Mouse (Mus musculus): ENCODE results near the gene Gm11172.
A peak's percentile ranks its signal among the peaks of the same experiment; 100 is the strongest.
"Not testable (repeated sequence)": the region's sequence is repeated elsewhere in the genome, so short reads cannot be mapped to it uniquely, and the experiment has no call there.

Gene Gm11172

DNA sequence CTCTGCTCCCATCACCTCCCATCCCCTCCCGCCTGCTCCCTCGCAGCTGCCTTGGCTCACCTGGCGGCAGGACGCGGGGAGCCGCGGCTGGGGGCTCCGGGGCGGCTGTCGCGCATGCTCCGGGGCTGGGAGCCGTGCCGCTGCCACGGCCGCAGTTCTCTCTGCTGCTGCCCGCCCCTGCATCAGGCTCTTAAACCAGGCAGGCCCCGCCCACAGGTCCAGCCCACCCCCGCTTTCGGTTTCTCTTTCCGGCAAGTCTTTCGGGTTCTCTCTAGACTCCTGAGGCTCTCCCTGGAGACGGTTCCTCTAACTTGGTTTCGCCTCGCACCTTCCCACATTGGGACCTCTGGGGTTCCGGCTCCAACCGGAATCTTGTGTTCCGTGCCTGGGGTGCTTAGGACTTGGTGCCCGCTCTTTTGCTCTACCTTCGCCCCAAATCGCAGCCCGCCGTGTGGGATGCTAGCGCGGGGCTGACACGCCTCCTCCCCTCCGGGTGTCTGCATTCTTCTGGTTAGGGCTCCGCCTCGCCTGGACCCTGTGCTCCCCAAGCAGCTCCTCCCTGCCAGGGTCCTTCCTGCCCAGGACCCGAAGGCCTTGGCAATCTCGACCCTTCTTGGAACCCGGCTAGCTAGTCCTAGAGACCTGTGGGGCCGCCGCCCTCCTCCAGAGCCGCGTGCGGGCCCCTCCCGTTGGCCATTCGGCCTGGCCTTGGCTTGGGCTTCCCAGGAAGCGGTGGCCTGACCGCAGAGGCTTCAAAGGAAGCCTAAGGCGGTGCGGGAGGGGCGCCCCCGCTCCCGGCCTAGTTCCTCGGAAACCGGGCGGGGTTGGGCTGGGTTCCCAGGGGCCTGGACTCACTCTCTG is 27.1 kb upstream of the Gm11172 start, which contains the start of gene Socs1:
Gene Socs1 (minus strand): TSS at position 166 of the 861 bp plus-strand sequence.
- peak; percentile 89 for DNase-seq (ENCODE audit: low spot score)

DNA sequence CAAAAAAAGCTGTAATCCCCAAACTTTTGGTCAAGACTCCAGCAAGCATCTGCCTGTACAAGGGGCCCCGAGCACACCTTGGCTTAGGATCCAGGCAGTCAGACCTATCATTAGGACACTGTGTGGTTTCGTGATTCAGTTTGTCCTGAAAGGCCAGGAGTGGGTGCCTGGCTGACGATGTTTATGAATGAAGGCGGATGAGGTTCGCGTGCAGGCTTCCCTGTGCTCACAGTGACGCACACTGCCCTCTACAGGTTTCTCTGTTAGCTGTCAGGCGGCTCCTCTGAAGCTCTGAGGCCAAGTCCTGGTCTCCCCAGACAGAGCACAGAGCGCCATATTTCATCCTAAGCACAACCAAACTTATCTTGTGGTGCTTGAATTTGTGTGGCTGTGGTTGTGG is 26.4 kb upstream of the Gm11172 start:
- peak; percentile 90 for DNase-seq (ENCODE audit: low spot score)

DNA sequence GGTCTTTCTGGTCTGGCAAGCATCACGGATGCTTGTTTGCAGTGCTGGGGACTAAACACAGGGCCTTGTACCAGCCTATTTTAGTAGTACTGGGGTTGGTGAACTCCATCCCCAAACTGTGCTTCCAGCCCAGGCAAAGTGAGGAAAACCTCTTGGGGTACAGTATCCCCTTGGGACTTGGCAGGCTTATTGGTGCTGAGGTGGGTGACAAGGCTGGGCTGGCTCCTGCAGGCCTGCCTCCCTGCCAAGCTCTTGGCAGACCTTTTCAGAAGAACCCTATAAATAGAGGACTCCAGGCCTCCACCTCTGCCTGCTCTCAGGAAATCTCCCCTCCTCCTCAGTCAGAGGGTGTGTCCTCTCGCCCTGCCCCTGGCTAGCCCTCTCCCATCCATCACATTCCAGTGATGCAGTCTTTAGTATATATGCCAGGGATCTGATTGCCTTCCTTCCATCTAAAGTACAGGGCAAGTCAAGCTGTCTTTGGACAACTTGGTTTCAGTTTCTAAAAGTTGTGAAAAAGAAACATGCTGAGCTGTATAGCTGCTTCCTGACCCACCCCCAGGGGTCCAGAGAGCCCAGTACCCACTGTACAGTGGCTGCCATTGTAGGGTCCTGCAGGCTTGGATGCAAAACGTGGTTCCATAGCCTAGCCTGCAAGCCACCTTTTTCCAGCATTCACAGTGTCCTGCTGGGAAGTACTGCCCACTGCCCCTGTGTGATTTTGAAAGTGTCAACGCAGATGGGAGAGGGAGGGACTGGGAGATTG is 25.8 kb upstream of the Gm11172 start:
- no peak for DNase-seq (ENCODE audit: low spot score)

DNA sequence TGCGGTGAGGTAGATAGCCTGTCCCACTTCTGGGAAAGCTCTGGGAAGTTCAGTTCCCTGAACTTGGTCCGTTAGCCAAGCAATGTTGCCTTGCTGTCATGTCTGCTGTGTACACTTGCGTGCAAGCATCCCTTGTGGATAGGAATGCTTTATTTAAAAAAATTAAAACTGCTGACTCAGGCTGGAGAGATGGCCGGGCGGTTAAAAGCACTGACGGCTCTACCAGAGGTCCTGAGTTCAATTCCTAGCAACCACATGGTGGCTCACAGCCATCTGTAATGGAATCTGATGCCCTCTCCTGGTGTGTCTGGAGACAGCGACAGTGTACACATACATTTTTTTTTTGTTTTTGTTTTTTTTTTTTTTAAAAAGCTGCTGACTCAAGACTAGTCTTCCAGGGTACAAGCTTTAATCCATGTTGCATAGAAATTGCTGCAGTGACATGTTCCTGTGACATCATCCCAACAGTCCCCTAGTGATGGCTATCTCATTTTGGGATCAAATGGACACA is 25.1 kb upstream of the Gm11172 start:
- no peak for DNase-seq (ENCODE audit: low spot score)

DNA sequence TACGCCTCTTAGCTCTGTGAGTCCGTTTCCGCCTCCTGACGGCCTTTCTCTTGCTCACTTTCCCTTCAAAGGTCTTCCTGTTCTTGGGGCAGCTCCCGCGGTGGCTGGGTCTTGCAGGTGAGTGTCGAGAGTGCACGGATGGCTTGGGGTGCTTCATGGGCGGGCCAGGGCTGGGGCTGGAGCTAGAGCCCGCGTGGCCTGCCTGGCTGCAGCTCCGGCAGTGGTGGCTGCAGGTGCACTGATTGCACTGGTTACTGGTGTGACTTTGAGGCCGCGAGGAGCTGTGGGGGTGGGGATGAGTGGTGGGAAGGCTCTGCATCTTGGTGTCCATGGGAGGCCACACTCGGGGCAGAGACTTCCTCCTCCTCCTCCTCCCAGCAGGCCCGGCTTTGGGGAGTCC is 24.4 kb upstream of the Gm11172 start, which contains the start of gene Tnp2:
Gene Tnp2 (minus strand): TSS at position 390 of the 400 bp plus-strand sequence.
- DNase-seq (ENCODE audit: low spot score): no peak

DNA sequence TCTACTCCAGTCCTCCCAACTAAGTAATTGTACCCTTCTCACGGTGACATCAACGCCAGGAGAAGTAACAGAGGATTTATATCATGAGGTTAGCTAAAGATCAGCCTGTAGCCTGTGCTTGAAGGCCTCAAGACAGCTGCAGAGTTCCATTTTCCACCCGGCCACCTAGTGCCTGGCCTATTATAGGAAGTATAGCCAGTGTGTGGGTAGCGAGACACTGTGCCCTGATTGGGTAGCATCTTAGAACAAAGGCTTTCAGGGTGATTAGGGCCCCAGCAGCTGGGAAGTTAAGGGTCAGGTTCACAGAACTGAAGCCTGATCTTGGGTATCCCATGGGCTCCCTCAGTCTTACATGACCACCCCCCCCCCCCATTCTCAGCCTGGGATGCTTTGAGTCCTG is 23.8 kb upstream of the Gm11172 start:
- DNase-seq (ENCODE audit: low spot score): no peak

DNA sequence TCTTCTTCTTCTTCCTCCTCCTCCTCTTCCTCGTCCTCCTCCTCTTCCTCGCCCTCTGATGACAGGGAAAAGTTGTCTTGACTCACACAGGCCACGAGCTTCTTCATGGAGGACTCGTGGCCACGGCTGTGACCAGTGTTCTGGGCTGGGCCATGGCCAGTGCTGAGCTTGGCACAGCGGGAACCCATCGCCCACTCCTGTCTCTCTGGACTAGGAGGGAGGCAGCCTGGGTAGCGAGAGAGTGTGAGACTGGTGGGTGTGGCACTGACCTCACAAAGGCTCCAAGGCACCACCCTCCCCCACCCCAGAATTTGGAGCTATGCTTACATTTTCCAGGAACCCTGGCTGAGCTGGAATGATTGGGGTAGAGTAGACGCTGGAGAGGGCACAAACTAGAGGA is 22.0 kb upstream of the Gm11172 start, which contains the start of gene Prm3:
Gene Prm3 (minus strand): TSS at position 213 of the 400 bp plus-strand sequence.
- no peak for DNase-seq (ENCODE audit: low spot score)

DNA sequence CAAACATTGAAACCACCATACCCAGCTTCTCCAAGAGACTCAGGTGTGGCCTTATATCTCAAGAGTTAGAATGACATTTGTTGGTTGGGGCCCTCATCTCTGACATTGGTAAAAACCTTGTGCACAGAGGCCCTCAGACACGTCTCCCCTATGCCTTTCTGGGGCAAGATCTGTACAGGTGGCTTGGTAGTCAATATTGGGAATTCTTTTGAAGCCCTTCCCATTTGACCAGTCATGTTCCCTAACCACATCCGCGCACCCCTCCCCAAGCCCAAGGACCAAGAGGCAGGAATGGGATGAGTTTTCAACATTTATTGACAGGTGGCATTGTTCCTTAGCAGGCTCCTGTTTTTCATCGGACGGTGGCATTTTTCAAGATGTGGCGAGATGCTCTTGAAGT is 16.7 kb upstream of the Gm11172 start, which contains the start of gene Prm2:
Gene Prm2 (minus strand): TSS at position 101 of the 400 bp plus-strand sequence.
- DNase-seq (ENCODE audit: low spot score): no peak

DNA sequence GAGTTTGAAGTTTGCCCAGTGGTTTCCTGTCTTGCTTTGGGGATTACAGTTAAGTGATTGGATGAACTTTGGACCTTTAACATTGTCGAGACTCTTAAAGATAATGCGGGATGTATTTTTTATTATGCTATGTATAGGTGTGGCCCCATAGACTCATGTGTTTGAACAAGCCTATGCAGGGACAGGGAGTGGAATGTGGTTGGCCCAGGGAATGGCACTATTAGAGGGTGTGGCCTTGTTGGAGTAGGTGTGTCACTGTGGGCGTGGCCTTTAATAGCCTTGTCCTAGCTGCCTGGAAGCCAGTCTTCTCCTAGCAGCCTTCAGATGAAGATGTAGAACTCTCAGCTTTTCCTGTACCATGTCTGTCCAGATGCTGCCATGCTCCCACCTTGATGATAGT is 10.3 kb upstream of the Gm11172 start:
- DNase-seq (ENCODE audit: low spot score): not testable (repeated sequence)

DNA sequence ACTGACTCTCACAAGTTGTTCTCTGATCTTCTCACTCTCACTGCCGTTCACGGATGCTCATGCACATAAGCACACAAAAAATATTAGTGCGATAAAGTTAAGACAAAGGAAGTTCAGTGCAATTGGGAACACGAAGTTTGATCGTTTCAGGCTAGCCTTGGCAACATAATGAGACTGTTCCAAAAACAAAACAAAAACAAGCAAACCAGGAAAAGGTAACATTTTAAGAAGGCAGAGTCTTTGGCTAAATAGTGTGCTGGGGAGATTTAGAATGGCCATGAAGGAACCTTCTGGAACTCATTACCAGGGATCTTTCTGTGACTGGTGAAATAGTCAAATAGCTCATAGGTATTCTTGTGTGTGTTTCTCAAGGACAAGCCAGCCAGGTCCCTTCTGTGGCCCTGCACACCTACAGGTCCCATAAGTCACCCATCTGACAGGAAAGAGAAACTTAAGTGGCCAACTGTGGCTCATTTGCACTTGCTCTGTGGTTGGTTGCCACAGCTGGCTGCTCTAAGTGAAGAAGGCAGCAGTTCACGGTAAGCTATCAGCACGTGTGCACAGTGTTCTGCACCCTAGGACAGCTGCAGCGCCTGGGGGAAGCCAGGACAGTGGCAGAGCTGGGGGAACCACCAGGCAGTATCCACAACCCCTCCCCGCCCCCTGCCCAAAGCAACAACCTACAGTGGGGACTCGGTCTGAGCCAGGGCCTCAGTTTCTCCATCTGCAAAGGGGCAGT is 6.8 kb upstream of the Gm11172 start, which contains the start of gene Prm1:
Gene Prm1 (minus strand): TSS at position 51 of the 739 bp plus-strand sequence.
- DNase-seq (ENCODE audit: low spot score): no peak

DNA sequence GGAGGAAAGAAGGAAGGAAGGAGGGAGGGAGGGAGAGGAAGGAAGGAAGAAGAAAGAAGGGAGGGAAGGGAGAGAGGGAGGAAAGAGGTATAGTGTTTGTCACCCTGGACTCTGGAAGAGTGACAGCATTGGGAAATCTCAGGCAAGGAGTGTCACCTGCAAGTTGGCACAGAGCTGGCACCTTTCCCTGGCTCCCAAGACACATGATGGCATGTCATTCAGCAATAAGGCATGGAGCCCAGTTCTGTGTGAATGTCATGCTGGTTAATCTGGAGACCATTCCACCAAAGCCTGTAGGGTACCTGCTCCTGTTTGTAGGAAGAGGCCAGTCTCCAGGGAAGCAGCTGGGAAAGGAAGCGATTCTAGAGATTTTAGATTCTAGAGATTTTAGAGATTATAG is 2.3 kb upstream of the Gm11172 start:
- no peak for DNase-seq (ENCODE audit: low spot score)

DNA sequence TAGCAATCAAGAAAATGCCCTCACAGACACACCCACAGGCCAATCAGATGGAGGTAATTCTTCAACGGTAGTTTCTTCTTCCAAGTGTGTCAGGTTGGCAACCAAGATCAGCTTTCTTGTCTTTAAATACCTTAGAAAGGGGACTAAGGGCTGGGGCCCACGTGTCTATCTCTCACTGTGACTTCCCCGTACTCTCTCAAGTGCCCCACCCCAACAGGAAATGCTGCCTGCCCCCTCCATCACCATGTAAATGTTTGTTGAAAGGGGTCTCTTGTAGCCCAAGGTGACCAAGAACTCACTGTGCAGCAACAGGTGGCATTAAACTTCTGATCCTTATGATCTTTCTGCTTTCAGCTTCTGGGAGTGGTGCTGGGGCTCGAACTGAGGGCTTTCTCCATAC is 1.0 kb downstream of the Gm11172 start:
- no peak for DNase-seq (ENCODE audit: low spot score)

DNA sequence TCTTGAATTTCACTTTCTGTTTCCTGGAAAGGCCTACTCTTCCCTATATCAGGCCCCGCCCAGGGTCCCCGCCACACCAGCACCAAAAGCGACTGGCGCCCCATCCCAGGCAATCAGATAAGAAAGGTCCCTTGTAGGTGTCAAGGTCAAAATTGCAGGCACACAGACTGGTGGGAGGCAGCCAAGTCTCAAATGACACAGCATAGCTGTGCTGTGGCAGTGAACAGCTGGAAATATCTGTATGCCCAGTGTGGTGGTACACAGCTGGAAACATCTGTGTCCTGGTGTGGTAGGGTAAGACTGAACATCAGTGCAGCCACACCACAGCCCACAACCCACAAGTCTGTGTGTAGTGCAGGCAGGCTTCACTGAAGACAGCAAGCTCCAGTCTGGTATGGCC is 2.1 kb downstream of the Gm11172 start:
- peak; percentile 18 for DNase-seq (ENCODE audit: low spot score)

DNA sequence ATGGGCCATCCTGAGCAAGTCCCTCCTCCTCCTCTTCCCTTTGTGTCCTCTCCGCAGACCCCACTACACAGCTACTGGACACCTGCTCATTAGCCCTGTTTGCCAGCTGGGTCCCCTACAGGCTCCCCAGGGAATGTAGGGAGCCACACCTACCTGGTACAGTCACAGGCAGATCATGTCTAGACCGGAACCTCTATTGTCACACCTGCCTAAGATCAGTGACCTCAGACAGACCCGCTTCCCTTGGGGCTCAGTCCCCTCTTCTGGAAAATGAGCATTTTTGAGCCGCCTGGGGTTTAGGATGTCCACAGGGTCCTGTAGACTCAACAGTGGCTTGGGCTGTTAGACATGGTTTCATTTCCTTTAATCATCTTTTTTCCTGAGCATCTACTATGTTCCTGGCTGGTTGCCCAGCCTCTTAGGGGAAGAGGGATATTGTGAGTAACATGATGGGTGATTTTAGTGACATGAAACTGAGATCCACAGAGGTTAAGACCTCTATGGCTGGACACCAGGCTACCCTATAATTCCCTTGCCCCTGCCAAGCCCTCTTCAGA is 5.9 kb downstream of the Gm11172 start:
- DNase-seq (ENCODE audit: low spot score): no peak

DNA sequence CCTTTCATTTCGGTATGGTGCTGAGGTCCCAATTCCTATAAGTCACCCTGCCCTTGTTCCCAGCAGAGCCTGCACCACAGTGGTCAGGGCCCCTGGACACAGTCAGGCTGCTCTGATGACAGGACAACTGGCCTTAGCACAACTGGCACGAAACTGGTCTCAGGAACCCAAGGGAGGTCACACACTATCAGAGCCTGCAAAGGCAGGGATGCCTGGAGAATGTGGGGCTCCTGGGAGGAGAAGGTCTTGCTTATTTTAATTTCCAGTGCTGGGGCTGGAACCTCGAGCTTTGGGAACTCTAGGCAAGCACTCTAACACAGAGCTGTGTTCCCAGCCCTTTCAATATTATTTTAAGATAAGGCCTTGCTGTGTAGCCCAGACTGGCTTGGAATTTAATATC is 7.3 kb downstream of the Gm11172 start:
- DNase-seq (ENCODE audit: low spot score): no peak

DNA sequence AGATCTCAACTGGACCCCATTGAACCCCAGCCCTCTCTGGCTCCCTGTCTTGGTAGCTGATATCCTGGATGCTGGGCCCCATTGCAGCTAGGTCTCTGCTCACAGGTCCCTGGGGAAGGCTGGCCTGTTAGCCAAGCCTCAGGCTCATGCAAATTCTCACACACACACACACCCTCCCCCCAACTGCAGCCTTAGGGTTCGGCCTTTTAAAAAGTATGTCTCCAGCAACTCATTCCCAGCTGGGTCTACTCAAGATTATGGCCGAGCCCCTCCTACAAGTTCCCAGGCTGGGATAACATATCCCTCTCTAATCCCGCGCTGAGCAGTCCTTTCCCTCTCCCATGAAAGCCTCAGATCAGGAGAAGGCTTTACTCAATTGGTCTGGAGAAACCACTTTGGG is 8.7 kb downstream of the Gm11172 start:
- DNase-seq (ENCODE audit: low spot score): no peak

DNA sequence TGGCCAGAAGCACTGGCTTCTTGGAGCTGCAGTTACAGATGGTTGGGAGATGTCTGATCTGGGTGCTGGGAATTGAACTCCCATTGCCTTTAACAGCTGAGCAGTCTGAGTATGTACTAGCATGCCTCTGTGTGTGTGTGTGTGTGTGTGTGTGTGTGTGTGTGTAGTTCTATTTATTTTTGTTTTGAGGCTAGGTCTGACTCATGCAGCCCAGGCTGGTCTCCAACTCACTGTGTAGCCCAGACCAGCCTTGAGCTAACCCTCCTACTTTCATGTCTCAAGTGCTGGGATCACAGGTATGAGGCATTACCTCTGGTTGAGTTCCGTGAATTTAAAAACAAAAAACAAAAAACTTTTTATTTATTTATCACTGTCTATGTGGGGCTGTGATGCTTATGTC is 11.8 kb downstream of the Gm11172 start:
- DNase-seq (ENCODE audit: low spot score): no peak

DNA sequence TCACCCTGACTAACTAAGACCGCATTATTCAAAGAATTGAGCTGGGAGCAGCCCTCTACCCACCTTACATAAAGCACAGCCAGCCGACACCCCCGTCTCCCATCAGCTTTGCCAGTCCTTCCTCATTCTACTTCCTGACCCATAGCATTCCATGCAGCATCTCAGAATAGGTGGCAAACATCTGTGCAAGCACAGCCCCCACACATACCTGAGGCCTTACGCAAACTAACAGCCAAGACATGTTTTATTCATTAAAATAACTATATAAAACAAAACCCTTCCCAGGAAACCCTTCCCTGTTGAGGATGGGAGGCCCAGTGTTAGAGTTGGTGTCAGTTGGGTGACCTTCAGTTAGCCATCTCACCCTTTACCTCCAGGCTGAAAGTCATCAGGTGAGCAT is 13.1 kb downstream of the Gm11172 start:
- DNase-seq (ENCODE audit: low spot score): no peak

DNA sequence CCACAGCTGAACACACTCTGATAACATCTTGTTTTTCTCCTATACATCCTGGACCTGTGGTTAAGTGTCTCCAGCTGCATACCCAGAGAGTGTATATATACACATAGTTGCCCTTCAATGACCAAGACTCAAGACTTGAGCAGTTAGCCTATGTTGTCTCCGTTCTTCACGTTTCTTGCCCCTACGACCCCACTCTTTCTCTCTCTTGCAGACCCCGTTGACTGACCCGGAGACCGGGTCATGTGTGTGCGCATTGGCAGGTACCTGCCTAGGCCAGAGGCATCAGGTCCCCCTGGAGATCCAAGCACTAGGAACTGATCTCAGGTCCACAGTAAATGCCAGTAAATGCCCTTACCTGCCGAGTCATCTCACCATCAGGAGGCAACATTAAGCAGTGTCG is 14.6 kb downstream of the Gm11172 start:
- no peak for DNase-seq (ENCODE audit: low spot score)

DNA sequence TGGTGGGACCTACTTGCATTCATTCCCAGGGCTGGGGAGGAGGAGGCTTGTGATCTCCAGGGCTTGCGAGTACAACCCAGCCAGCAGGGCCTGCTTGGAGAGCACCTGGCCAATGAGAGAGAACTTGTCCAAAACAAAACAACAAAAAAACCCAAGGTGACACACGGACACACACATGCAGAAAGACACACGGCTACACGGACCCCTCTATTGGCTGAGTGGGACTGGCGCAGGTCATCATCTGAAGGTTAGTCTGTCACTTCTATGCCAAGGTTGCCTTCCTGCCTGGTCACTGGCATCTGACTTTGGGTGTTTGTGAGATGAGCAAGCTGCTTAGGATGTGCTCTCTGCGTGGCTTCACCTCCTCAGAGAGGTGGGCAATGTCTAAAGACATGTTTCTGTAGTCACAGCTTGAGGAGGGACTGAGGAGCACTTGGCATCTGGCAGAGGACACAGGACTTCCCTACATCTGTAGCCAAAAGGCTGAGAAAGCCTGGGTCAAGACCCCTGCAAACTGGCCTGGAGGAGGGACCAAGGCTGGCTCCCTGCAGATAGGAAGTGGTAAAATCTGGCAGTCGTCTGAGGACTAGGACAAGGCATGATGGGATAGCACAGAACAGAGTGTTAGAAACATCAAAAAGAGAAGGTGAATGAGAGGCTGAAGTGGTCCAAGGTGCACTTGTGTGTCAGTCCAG is 15.2 kb downstream of the Gm11172 start:
- DNase-seq (ENCODE audit: low spot score): no peak

DNA sequence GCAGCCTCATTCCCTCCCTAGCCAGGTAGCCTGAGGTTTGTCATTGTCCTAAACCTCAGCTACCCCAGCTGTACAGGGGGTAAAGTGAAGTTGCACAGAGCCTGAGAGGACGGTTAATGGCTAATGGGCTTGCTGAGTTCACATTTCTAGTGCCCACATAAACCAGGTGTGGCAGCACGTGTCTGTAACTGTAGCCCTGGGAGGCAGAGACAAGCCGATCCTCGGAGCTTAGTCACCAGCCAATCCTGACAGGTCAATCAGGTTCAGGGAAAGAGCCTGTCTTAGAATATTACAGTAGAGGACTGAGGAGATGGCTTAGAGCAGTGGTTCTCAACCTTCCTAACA is 15.7 kb downstream of the Gm11172 start:
- no peak for DNase-seq (ENCODE audit: low spot score)
